Comparison of ENCODE assay signal across 8 mouse cellular contexts in the genomic region with DNA sequence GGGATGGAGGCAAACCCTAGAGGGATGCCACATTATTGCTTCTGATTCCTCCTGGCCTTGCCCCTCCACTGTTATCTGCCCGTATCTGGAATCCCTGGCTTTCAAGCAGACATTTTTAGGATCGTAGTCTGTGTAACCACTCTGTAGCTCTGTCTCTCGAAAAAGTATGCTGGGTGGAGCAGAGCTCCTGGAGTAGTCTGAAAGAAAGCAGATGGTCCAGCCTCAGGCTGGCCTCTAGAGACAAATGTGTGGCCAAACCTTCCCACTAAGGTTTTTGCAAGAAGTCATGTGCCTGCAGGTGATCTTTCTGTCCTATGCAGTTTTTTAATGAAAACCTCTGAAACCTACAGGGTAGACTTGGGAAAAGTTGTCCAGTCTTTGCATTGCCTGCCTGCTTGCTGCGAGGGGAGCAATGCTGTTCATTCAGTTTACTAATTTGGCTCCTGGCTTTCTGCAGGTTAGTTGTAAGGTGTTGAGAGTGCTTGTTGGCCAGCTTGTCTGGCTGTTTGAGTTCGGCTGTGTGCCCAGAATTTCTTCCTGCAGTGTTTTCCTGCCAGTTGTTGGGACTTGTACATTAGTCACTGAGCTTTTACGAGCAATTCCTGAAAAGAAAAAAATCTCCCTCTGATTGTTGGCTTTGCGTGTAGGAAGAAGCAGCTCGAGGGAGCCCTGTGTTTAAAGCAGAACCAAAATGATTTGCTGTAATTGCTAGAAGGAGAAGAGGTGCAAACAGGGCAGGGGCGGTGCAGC. TPM values are rescaled to one million over a fixed set of nuclear protein-coding genes. Genes with fewer than 3 reads are reported as not detected.
A peak's percentile ranks its signal among the peaks of the same experiment; 100 is the strongest.
DNase-seq lines count a peak whose midpoint lies in the region; ATAC-seq and TF ChIP-seq lines count a peak whose summit lies in the region.

No protein-coding gene starts in this region.

- no peaks in the 10 kb centered on the region for H3K9me3 ChIP-seq in heart, embryonic 10.5 days
- H3K9me3 ChIP-seq in heart, embryonic 14.5 days (ENCODE audit: control insufficient read depth, low read length): peaks cover under 1% of the 10 kb centered on the region; the same call in 1 of the 2 replicates
- no peaks in the 10 kb centered on the region for H3K9me3 ChIP-seq in kidney, postnatal 0 days (replicated peaks; ENCODE audit: low read length)

- H3K4me1 ChIP-seq in heart, embryonic 10.5 days: peaks cover 62% of the 10 kb centered on the region
- peaks cover 26% of the 10 kb centered on the region for H3K4me1 ChIP-seq in bone marrow macrophage, adult 2 months (ENCODE audit: control insufficient read depth, insufficient read depth, low read length)
- peaks cover 34 to 56% of the 10 kb centered on the region in 2 experiments for H3K4me1 ChIP-seq in heart, embryonic 14.5 days (ENCODE audit: control insufficient read depth in 2 of 2, insufficient read depth in 2 of 2, low read length in 2 of 2)
- H3K4me1 ChIP-seq in kidney, postnatal 0 days (replicated peaks; ENCODE audit: insufficient read depth, low read length): peaks cover 27% of the 10 kb centered on the region

- no peaks in the 10 kb centered on the region for H3K27me3 ChIP-seq in heart, embryonic 10.5 days (ENCODE audit: insufficient read depth, poor library complexity, severe bottlenecking)
- no peaks in the 10 kb centered on the region for H3K27me3 ChIP-seq in heart, embryonic 14.5 days (ENCODE audit: control insufficient read depth, insufficient read depth, low read length)
- no peaks in the 10 kb centered on the region for H3K27me3 ChIP-seq in kidney, postnatal 0 days (ENCODE audit: insufficient read depth, low read length)

- peak overlapping the region; percentile 98 for H3K27ac ChIP-seq in heart, embryonic 10.5 days
- no peak overlapping the region for H3K27ac ChIP-seq in bone marrow macrophage, adult 2 months (ENCODE audit: insufficient read depth, low read depth, low read length)
- peak overlapping the region; percentile 19 to 91; a peak in 3 of 4 replicates for H3K27ac ChIP-seq in heart, embryonic 14.5 days (replicated peaks in 1 of 2; ENCODE audit: control insufficient read depth in 1 of 2, insufficient read depth in 1 of 2, low read depth in 2 of 2, low read length in 2 of 2)
- peak overlapping the region; percentile 42 for H3K27ac ChIP-seq in kidney, postnatal 0 days

- no peak for TF ChIP-seq POLR2A in bone marrow macrophage, adult 2 months (IDR thresholded peaks at IDR 0.05; ENCODE audit: borderline replicate concordance, low read depth, low read length)

- intact Hi-C loops in heart, postnatal 25 days (cut with DNase I): no loop called here

- H3K36me3 ChIP-seq in heart, embryonic 10.5 days: no peaks in the 10 kb centered on the region
- no peaks in the 10 kb centered on the region for H3K36me3 ChIP-seq in heart, embryonic 14.5 days (ENCODE audit: control insufficient read depth, insufficient read depth, low read length)
- H3K36me3 ChIP-seq in kidney, postnatal 0 days (ENCODE audit: insufficient read depth, low read length): no peaks in the 10 kb centered on the region

- no peak for DNase-seq in heart, embryonic 10.5 days (ENCODE audit: low spot score)
- no peak for DNase-seq in heart, postnatal 25 days (ENCODE audit: low spot score)
- DNase-seq in kidney, postnatal 0 days (ENCODE audit: low spot score): peak; percentile 57
- DNase-seq in lung, postnatal 14 days: peak; percentile 46
- no peak for DNase-seq in T-cell, adult 2 months (ENCODE audit: low spot score)
- DNase-seq in gastrocnemius, postnatal 4 days (ENCODE audit: low spot score in 2 of 2): no peak

- 43% methylated on average over 9 of the region's 9 CpGs for WGBS in heart, embryonic 10.5 days
- WGBS in heart, embryonic 14.5 days: 23% methylated on average over 9 of the region's 9 CpGs
- 24% methylated on average over 9 of the region's 9 CpGs for WGBS in kidney, postnatal 0 days

- H3K4me2 ChIP-seq in heart, embryonic 14.5 days (ENCODE audit: low read length): peak overlapping the region; percentile 94
- H3K4me2 ChIP-seq in kidney, postnatal 0 days (ENCODE audit: low read length): peak overlapping the region; percentile 95

- no peak for ATAC-seq in heart, embryonic 14.5 days (ENCODE audit: insufficient number of reproducible peaks, insufficient read depth, low FRiP score, low read depth)
- ATAC-seq in kidney, postnatal 0 days (replicated peaks; ENCODE audit: low FRiP score, low read depth): no peak

- no peak for TF ChIP-seq CTCF in bone marrow macrophage, adult 2 months (IDR thresholded peaks at IDR 0.05; ENCODE audit: low read depth, low read length)
- no peak for TF ChIP-seq CTCF in kidney, postnatal 0 days (IDR thresholded peaks at IDR 0.05; ENCODE audit: low read depth)

- H3K4me3 ChIP-seq in heart, embryonic 10.5 days: peak overlapping the region; percentile 93
- peak overlapping the region; percentile 69 for H3K4me3 ChIP-seq in bone marrow macrophage, adult 2 months (ENCODE audit: insufficient read depth, low read length)
- peak overlapping the region; percentile 88 to 93 for H3K4me3 ChIP-seq in heart, embryonic 14.5 days (ENCODE audit: control insufficient read depth in 1 of 2, insufficient read depth in 1 of 2, low read depth in 1 of 2, low read length in 2 of 2)
- peak overlapping the region; percentile 93 for H3K4me3 ChIP-seq in kidney, postnatal 0 days (replicated peaks; ENCODE audit: low read depth, low read length)

- H3K9ac ChIP-seq in heart, embryonic 14.5 days (ENCODE audit: low read length): peak overlapping the region; percentile 96
- H3K9ac ChIP-seq in kidney, postnatal 0 days (ENCODE audit: low read depth, low read length): peak overlapping the region; percentile 93; the same call in 1 of the 2 replicates

RNA-seq across cellular contexts. Expression of gene Hic2, which starts 1.7 kb away (rescaled TPM):
- 8.6 and 10.6 TPM in 2 replicates for polyA plus RNA-seq in heart, embryonic 10.5 days (2016; fragmentation: Nextera tagmentation; extraction: Ambion mirVana)
- total RNA-seq in heart, postnatal 25 days (2021): 1 to 10 TPM; 2.0 to 2.2 TPM
- polyA plus RNA-seq in bone marrow macrophage, adult 2 months (2012; ENCODE audit: insufficient read depth, insufficient read length, missing spikeins): 1.9 and 2.0 TPM in 2 replicates
- polyA plus RNA-seq in heart, embryonic 14.5 days (2014; fragmentation: Nextera tagmentation; extraction: Ambion mirVana): 2.7 and 3.0 TPM in 2 replicates
- polyA plus RNA-seq in kidney, postnatal 0 days (2015; fragmentation: Nextera tagmentation; extraction: Ambion mirVana): 2.1 and 2.4 TPM in 2 replicates
- total RNA-seq in gastrocnemius, postnatal 4 days (2021): 1 to 10 TPM; 2.7 to 3.9 TPM

RNA-seq across cellular contexts. Expression of gene Rimbp3, which starts 26.7 kb away (rescaled TPM):
- 0.28 and 0.49 TPM in 2 replicates for polyA plus RNA-seq in heart, embryonic 10.5 days (2016; fragmentation: Nextera tagmentation; extraction: Ambion mirVana)
- total RNA-seq in heart, postnatal 25 days (2021): under 1 TPM; 0.08 to 0.14 TPM
- polyA plus RNA-seq in bone marrow macrophage, adult 2 months (2012; ENCODE audit: insufficient read depth, insufficient read length, missing spikeins): not detected in 2 replicates
- 0.15 and 0.20 TPM in 2 replicates for polyA plus RNA-seq in heart, embryonic 14.5 days (2014; fragmentation: Nextera tagmentation; extraction: Ambion mirVana)
- polyA plus RNA-seq in kidney, postnatal 0 days (2015; fragmentation: Nextera tagmentation; extraction: Ambion mirVana): 0.26 and 0.28 TPM in 2 replicates
- total RNA-seq in gastrocnemius, postnatal 4 days (2021): under 1 TPM; 0.22 to 0.29 TPM

RNA-seq across cellular contexts. Expression of gene Ube2l3, which starts 32.6 kb away (rescaled TPM):
- polyA plus RNA-seq in heart, embryonic 10.5 days (2016; fragmentation: Nextera tagmentation; extraction: Ambion mirVana): 341 and 377 TPM in 2 replicates
- 100 to 1,000 TPM; 102 to 113 TPM for total RNA-seq in heart, postnatal 25 days (2021)
- 208 and 222 TPM in 2 replicates for polyA plus RNA-seq in bone marrow macrophage, adult 2 months (2012; ENCODE audit: insufficient read depth, insufficient read length, missing spikeins)
- 276 and 285 TPM in 2 replicates for polyA plus RNA-seq in heart, embryonic 14.5 days (2014; fragmentation: Nextera tagmentation; extraction: Ambion mirVana)
- 316 and 327 TPM in 2 replicates for polyA plus RNA-seq in kidney, postnatal 0 days (2015; fragmentation: Nextera tagmentation; extraction: Ambion mirVana)
- 100 to 1,000 TPM; 166 to 178 TPM for total RNA-seq in gastrocnemius, postnatal 4 days (2021)

RNA-seq across cellular contexts. Expression of gene Tmem191c, which starts 40.8 kb away (rescaled TPM):
- 7.3 and 7.7 TPM in 2 replicates for polyA plus RNA-seq in heart, embryonic 10.5 days (2016; fragmentation: Nextera tagmentation; extraction: Ambion mirVana)
- 1 to 10 TPM; 2.0 to 2.7 TPM for total RNA-seq in heart, postnatal 25 days (2021)
- polyA plus RNA-seq in bone marrow macrophage, adult 2 months (2012; ENCODE audit: insufficient read depth, insufficient read length, missing spikeins): 9.6 and 13.6 TPM in 2 replicates
- polyA plus RNA-seq in heart, embryonic 14.5 days (2014; fragmentation: Nextera tagmentation; extraction: Ambion mirVana): 7.2 and 7.3 TPM in 2 replicates
- 12.4 and 15.9 TPM in 2 replicates for polyA plus RNA-seq in kidney, postnatal 0 days (2015; fragmentation: Nextera tagmentation; extraction: Ambion mirVana)
- 1 to 10 TPM; 4.4 to 5.8 TPM for total RNA-seq in gastrocnemius, postnatal 4 days (2021)

Comparison
In these comparisons a context has a peak if more than half of its experiments do, and no peak if none do; other contexts are left out.
1. DNase-seq: peak in kidney, postnatal 0 days (single experiment) and lung, postnatal 14 days (single experiment); none in heart, embryonic 10.5 days (single experiment), heart, postnatal 25 days (single experiment), T-cell, adult 2 months (single experiment) and gastrocnemius, postnatal 4 days (0 of 2).
2. Peak in every context shown above with its lines, with median percentiles within 50 percentile points of each other: H3K4me3 ChIP-seq.